Mouse (Mus musculus) olfactory bulb, adult 2 months (tissue): ENCODE measurements around the gene Fam174a. TPM values are rescaled to one million over a fixed set of nuclear protein-coding genes. Genes with fewer than 3 reads are reported as not detected.

Source experiments
- H3K27ac ChIP-seq: fragments of 200-500 bp; 2 replicates; pipeline ENCODE4 v1.5.1; 2012; ENCODE audit warnings: low read depth, low read length; ENCODE audit not compliant: insufficient read depth
- H3K4me1 ChIP-seq: fragments of 200-500 bp; 2 replicates; pipeline ENCODE4 v1.6.1; 2012; ENCODE audit warnings: low read length; ENCODE audit not compliant: control insufficient read depth, insufficient read depth
- H3K4me3 ChIP-seq: fragments of 200-500 bp; 2 replicates; pipeline ENCODE4 v1.5.1; 2012; ENCODE audit warnings: mild to moderate bottlenecking, low read depth, low read length, moderate library complexity; ENCODE audit not compliant: insufficient read depth
- CTCF ChIP-seq: fragments of 200-500 bp; IDR thresholded peaks from 2 replicates; pipeline ENCODE4 v1.5.1; 2012; ENCODE audit warnings: low read depth, mild to moderate bottlenecking, low read length, moderate library complexity; ENCODE audit not compliant: insufficient read depth
- POLR2A ChIP-seq: fragments of 200-500 bp; IDR thresholded peaks from 2 replicates; pipeline ENCODE4 v1.6.1; 2012; ENCODE audit warnings: mild to moderate bottlenecking, low read depth, low read length, moderate library complexity; ENCODE audit not compliant: insufficient read depth
- WGBS: fragments of 180-500 bp; shearing (Covaris S2); methylation state at CpG from one replicate; pipeline ENCODE4 v1.1.7; 2018; 5-methylcytosine and 5-hydroxymethylcytosine counted together
- polyA plus RNA-seq: library from polyadenylated mRNA; stranded (reverse); fragments of >200 nt; gene quantifications from 2 replicates; pipeline ENCODE4 v1.2.4, GENCODE M21; 2012; ENCODE audit warnings: low replicate concordance; ENCODE audit not compliant: missing spikeins, insufficient read depth, insufficient read length

The Fam174a gene
- polyA plus RNA-seq: not detected in 2 replicates

DNA sequence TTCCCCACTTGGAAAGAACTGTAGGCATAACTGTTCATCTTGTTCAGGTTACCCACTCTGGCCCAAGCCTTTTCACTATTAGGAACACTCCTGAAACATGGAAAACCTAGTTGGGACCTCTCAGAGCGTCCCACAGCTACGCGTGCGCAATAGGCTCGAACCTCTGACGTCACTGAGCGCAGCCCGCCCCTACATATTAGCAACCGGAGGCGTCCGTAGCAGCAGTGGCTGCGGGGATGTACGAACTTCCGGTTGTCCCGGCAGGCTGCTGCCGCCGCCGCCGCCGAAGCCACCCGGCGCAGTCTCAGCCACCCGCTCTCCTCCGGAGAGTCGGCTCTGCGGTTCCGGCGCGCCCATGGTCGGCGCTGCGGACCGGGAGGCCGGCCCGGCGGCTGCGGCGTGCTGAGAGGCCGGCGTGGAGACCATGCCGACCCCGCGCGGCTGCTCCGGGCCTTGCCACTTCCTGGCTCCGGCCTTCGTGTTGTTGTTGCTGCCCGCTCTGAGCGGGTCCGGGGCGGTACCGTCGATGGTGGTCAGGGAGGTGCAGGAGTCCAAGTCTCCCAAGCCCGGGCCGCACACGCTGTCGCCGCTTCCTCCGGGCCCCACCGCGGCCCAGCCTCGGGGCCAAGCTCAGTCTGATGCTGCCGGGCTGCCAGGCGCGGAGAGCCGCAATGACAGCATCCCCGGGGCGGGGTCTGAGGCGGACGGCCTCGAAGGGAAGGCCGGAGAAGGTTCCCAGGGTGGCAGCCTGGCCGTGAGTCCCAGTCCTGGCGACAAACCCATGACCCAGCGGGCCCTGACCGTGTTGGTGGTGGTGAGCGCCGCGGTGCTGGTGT, at the start of gene Fam174a:
TSS of gene Fam174a (plus strand) at position 231 of the 836 bp plus-strand sequence.
- WGBS: under 1% methylated on average over 79 of the region's 79 CpGs
- peak within 1 kb of the TSS; percentile 83 for H3K27ac ChIP-seq
- peak within 1 kb of the TSS; percentile 95 for H3K4me3 ChIP-seq
- peak; percentile 77; the same call in 1 of the 2 replicates for TF ChIP-seq POLR2A
- no peak for TF ChIP-seq CTCF
- peaks cover 3% of the 10 kb centered on the region; the same call in 1 of the 2 replicates for H3K4me1 ChIP-seq

DNA sequence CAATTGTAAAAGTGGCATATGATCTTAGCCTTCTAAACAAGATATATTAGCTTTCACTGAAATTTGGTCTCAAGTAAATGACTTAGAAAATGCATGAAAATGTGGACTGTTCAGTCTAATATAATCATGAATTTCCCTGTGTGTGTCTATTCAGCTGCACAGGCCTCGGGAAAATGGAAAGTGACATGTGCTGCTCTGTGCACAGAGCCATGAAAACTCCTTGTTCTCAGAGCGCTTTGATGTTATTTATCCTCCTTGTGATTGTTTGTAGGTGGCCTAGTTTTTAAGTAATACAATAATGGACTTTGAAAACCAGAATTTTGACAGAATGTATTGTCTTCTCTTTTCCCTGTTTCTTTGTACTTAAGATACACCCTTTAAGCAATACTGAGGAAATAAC, 49.6 kb upstream of the Fam174a start:
- H3K27ac ChIP-seq: no peak overlapping the region
- 74% methylated on average over 2 of the region's 2 CpGs for whole genome bisulfite sequencing
- TF ChIP-seq POLR2A (no peak), CTCF (no peak)

DNA sequence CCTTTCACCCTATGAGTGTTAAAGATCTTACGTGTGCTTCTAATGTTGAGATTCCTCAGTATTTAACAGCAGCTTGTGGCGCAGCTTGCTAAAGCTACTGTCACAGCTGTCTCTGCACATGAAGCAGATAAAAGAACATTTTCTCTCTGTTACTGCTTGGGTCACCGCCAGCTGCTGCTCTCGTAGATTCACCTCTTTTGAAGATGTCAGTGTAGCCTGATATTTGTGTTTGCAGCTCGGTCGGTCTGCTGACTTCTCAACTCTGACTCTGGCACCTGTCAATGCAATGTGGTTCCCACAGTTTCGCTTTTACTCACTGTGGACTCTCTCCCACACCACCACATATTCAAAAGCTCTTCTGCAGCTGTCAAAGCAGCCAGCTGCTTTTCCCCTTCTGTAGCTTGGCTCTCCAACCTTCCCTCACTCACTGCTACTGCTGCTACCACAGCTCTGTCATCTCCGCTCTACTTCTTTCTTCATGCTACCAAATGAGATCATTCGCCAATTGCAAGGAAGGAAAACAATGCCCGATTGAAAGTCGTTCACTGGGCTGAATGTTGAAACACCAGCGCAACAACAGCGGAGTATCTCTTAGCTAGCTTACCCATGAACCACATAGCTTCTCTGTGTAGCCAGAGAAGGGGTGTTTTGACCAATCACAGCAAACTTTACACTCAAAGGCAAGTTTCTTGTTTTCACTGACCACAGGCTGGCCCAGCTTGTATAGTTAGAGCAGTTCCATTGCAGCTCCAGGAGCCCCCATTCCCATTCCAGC, 45.3 kb upstream of the Fam174a start:
- H3K4me1 ChIP-seq: no peaks in the 10 kb centered on the region; the same call in 1 of the 2 replicates
- no peak overlapping the region for H3K27ac ChIP-seq
- 28% methylated on average over 13 of the region's 13 CpGs for WGBS
- H3K4me3 ChIP-seq: peak overlapping the region; percentile 2
- TF ChIP-seq POLR2A (no peak), CTCF (no peak)

More for the DNA sequence above, 49.6 kb upstream of the Fam174a start:
- no peak overlapping the region for H3K4me3 ChIP-seq
- H3K4me1 ChIP-seq: no peaks in the 10 kb centered on the region; the same call in 1 of the 2 replicates

GRCm38 (mm10) chr1:95273321-95273720, 40.1 kb upstream of the Fam174a start:
- Histone ChIP-seq H3K27ac (no peak overlapping the region), H3K4me3 (no peak overlapping the region), H3K4me1 (no peaks in the 10 kb centered on the region)
- WGBS: 37% methylated on average over 1 of the region's 1 CpGs
- TF ChIP-seq CTCF (no peak), POLR2A (no peak)

GRCm38 (mm10) chr1:95308324-95308723, 5.1 kb upstream of the Fam174a start:
- no peaks in the 10 kb centered on the region for H3K4me1 ChIP-seq
- no peak for TF ChIP-seq POLR2A
- no peak for TF ChIP-seq CTCF
- H3K27ac ChIP-seq: no peak overlapping the region
- 93% methylated on average over 5 of the region's 5 CpGs for WGBS
- no peak overlapping the region for H3K4me3 ChIP-seq

DNA sequence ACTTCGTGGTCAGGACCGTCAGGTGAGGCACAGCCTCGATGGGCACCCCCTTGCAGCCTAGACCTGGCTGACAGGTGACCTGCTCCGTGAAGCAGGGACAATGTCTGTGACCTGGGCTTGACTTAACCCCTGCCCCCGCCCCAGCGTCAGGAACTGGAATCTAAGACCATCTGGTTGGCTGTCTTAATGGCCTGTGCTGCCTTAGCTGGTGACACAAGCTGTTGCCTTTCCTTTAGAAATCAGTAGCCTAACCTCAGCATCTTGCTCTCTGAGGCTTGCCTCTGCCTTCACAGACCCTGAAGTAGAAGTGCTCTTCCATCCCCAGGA, 769 bp downstream of the Fam174a start:
- Histone ChIP-seq H3K4me3 (peak overlapping the region; percentile 95), H3K4me1 (peaks cover 3% of the 10 kb centered on the region; the same call in 1 of the 2 replicates), H3K27ac (peak overlapping the region; percentile 83)
- TF ChIP-seq POLR2A (no peak), CTCF (no peak)
- 0% methylated on average over 6 of the region's 6 CpGs for WGBS

GRCm38 (mm10) chr1:95315981-95316380, 2.6 kb downstream of the Fam174a start:
- H3K4me1 ChIP-seq: peaks cover 3% of the 10 kb centered on the region; the same call in 1 of the 2 replicates
- 43% methylated on average over 6 of the region's 6 CpGs for WGBS
- no peak overlapping the region for H3K27ac ChIP-seq
- H3K4me3 ChIP-seq: no peak overlapping the region
- no peak for TF ChIP-seq POLR2A
- no peak for TF ChIP-seq CTCF

DNA sequence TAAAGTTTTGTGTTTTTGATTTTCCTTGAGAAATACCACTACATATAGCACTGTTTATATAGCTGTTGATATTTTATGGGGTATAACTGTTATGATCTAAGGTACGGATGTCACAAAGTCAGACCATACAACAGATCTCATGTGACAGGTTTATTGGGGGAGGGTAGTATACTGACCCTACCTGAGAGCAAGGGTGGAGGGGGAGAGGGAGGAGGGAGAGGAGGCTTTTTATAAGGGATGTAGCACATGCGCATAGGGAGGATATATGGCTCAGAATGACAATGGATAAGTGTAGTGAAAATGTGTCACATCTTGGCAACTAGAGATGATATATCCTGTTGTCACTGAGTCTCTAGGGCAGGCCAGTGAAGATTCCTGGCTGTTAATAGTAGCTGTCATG, 8.8 kb downstream of the Fam174a start:
- TF ChIP-seq POLR2A: no peak
- no peak for TF ChIP-seq CTCF
- Histone ChIP-seq H3K4me3 (no peak overlapping the region), H3K27ac (no peak overlapping the region), H3K4me1 (no peaks in the 10 kb centered on the region)
- 95% methylated on average over 2 of the region's 2 CpGs for WGBS

DNA sequence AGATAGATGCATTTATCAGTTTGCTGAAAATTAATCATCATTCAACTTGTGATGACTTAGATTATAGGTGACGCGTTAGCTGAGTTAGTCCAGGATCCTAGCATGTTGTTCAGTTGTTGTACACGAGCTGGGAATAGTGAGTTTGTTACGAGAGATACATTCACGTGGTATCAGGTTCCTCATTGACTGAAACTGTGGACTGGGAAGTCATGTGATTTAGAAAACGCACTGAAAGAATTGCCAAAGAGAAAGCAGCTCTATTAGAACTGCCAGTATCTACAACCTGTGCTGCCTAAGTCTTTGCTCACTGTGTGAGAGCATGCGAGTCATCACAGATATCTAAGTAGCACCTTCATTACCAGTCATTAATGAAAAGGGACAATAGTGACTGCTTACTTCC, 9.6 kb downstream of the Fam174a start:
- 76% methylated on average over 7 of the region's 7 CpGs for WGBS
- Histone ChIP-seq H3K4me3 (no peak overlapping the region), H3K4me1 (no peaks in the 10 kb centered on the region), H3K27ac (no peak overlapping the region)
- no peak for TF ChIP-seq POLR2A
- TF ChIP-seq CTCF: no peak
